ENCODE assay signal across 9 mouse cellular contexts in the genomic region with DNA sequence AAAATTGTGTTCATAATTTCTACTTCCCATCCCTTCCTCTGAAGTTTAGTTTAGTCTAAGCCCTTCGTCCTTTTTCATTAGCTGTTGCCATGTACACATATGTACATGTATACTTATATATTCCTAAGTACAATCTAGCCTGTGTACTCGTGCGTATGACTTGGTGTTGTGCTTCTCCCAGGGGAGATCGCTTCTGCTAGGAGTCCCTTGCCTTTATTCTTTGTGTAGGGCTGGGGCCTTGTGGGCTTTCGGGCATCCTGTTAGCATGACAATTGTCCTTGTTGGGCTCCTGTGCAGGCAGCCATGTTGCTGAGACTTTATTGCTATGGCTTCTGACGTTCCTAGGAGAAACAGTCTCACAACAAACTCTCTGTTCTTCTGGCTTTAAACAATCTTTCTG. TPM values are rescaled to one million over a fixed set of nuclear protein-coding genes. Genes with fewer than 3 reads are reported as not detected.
DNase-seq lines count a peak whose midpoint lies in the region; ATAC-seq lines count a peak whose summit lies in the region.
"Had no signal": no experiment of that assay in that cellular context is flagged by ENCODE, and none has a peak within 500 bp of the region (broad histone marks: within the 10 kb centered on the region; RNA-seq: fewer than 3 reads in every experiment).

No protein-coding gene starts in this region.

- DNase-seq in hindbrain, embryonic 10.5 days (ENCODE audit: low spot score), result peak; percentile 25
- DNase-seq in neural tube, embryonic 10.5 days (ENCODE audit: extremely low spot score, low spot score), result peak; percentile 16
- DNase-seq in adrenal gland, postnatal 36 days, result no peak
- DNase-seq in kidney, adult 8-10 months, result no peak

- peak overlapping the region; percentile 52 for H3K4me3 ChIP-seq in hindbrain, embryonic 10.5 days
- H3K4me3 ChIP-seq in hindbrain, embryonic 16.5 days (ENCODE audit: low read length), result no peak overlapping the region
- H3K4me3 ChIP-seq in neural tube, embryonic 15.5 days (replicated peaks), result no peak overlapping the region
- H3K4me3 ChIP-seq in embryonic facial prominence, embryonic 12.5 days, result no peak overlapping the region
- no peak overlapping the region for H3K4me3 ChIP-seq in neural tube, embryonic 13.5 days

- H3K36me3 ChIP-seq in hindbrain, embryonic 10.5 days, result no peaks in the 10 kb centered on the region
- H3K36me3 ChIP-seq in hindbrain, embryonic 16.5 days (ENCODE audit: control insufficient read depth, insufficient read depth, low read length), result no peaks in the 10 kb centered on the region
- no peaks in the 10 kb centered on the region for H3K36me3 ChIP-seq in neural tube, embryonic 15.5 days
- no peaks in the 10 kb centered on the region for H3K36me3 ChIP-seq in embryonic facial prominence, embryonic 12.5 days
- no peaks in the 10 kb centered on the region for H3K36me3 ChIP-seq in neural tube, embryonic 13.5 days

- no peak for ATAC-seq in hindbrain, embryonic 16.5 days
- ATAC-seq in neural tube, embryonic 15.5 days (ENCODE audit: low FRiP score), result no peak
- ATAC-seq in embryonic facial prominence, embryonic 12.5 days (ENCODE audit: insufficient number of reproducible peaks, insufficient read depth, low FRiP score, low TSS enrichment), result no peak
- ATAC-seq in neural tube, embryonic 13.5 days (ENCODE audit: low read depth), result no peak

- no peaks in the 10 kb centered on the region for H3K9me3 ChIP-seq in hindbrain, embryonic 10.5 days
- no peaks in the 10 kb centered on the region for H3K9me3 ChIP-seq in hindbrain, embryonic 16.5 days (ENCODE audit: control insufficient read depth, low read length)
- H3K9me3 ChIP-seq in neural tube, embryonic 15.5 days (replicated peaks), result no peaks in the 10 kb centered on the region
- no peaks in the 10 kb centered on the region for H3K9me3 ChIP-seq in embryonic facial prominence, embryonic 12.5 days
- no peaks in the 10 kb centered on the region for H3K9me3 ChIP-seq in neural tube, embryonic 13.5 days
- H3K9me3 ChIP-seq: megakaryocyte, embryonic 14.5 days had no signal

- 29% methylated on average over 6 of the region's 6 CpGs for WGBS in hindbrain, embryonic 10.5 days
- 11% methylated on average over 6 of the region's 6 CpGs for WGBS in hindbrain, embryonic 16.5 days
- WGBS in neural tube, embryonic 15.5 days, result 12% methylated on average over 6 of the region's 6 CpGs
- WGBS in embryonic facial prominence, embryonic 12.5 days, result 26% methylated on average over 6 of the region's 6 CpGs
- WGBS in neural tube, embryonic 13.5 days, result 9% methylated on average over 6 of the region's 6 CpGs

- no peaks in the 10 kb centered on the region for H3K27me3 ChIP-seq in hindbrain, embryonic 10.5 days (ENCODE audit: insufficient read depth, poor library complexity, severe bottlenecking)
- no peaks in the 10 kb centered on the region for H3K27me3 ChIP-seq in hindbrain, embryonic 16.5 days (replicated peaks; ENCODE audit: control insufficient read depth, insufficient read depth, low read length)
- H3K27me3 ChIP-seq in neural tube, embryonic 15.5 days (replicated peaks), result no peaks in the 10 kb centered on the region
- no peaks in the 10 kb centered on the region for H3K27me3 ChIP-seq in embryonic facial prominence, embryonic 12.5 days
- H3K27me3 ChIP-seq in neural tube, embryonic 13.5 days, result no peaks in the 10 kb centered on the region
- H3K27me3 ChIP-seq: megakaryocyte, embryonic 14.5 days had no signal

- H3K27ac ChIP-seq in hindbrain, embryonic 10.5 days, result peak overlapping the region; percentile 89
- H3K27ac ChIP-seq in hindbrain, embryonic 16.5 days (ENCODE audit: low read depth, low read length), result no peak overlapping the region
- no peak overlapping the region for H3K27ac ChIP-seq in neural tube, embryonic 15.5 days (replicated peaks)
- H3K27ac ChIP-seq in embryonic facial prominence, embryonic 12.5 days, result no peak overlapping the region
- 0 out of 2 replicates have a peak overlapping the region, but pooled peaks have one; percentile 24 for H3K27ac ChIP-seq in neural tube, embryonic 13.5 days (replicated peaks)

- H3K4me2 ChIP-seq in hindbrain, embryonic 16.5 days (ENCODE audit: low read length), result no peak overlapping the region; the same call in 1 of the 2 replicates
- H3K4me2 ChIP-seq in neural tube, embryonic 15.5 days, result no peak overlapping the region
- H3K4me2 ChIP-seq in embryonic facial prominence, embryonic 12.5 days (replicated peaks), result peak overlapping the region; percentile 51; the same call in 1 of the 2 replicates
- peak overlapping the region; percentile 53 for H3K4me2 ChIP-seq in neural tube, embryonic 13.5 days

- H3K9ac ChIP-seq in hindbrain, embryonic 16.5 days (ENCODE audit: low read depth, low read length), result no peak overlapping the region
- H3K9ac ChIP-seq in neural tube, embryonic 15.5 days (replicated peaks), result no peak overlapping the region
- no peak overlapping the region for H3K9ac ChIP-seq in embryonic facial prominence, embryonic 12.5 days
- H3K9ac ChIP-seq in neural tube, embryonic 13.5 days, result 0 out of 2 replicates have a peak overlapping the region, but pooled peaks have one; percentile 31

- H3K4me1 ChIP-seq in hindbrain, embryonic 10.5 days (replicated peaks), result peaks cover 29% of the 10 kb centered on the region
- H3K4me1 ChIP-seq in hindbrain, embryonic 16.5 days (ENCODE audit: control insufficient read depth, insufficient read depth, low read depth, low read length), result peaks cover 5% of the 10 kb centered on the region
- peaks cover 10% of the 10 kb centered on the region for H3K4me1 ChIP-seq in neural tube, embryonic 15.5 days
- peaks cover 9% of the 10 kb centered on the region; the same call in 1 of the 2 replicates for H3K4me1 ChIP-seq in embryonic facial prominence, embryonic 12.5 days
- 0 out of 2 replicates have a peak, but pooled peaks cover 14% of the 10 kb centered on the region for H3K4me1 ChIP-seq in neural tube, embryonic 13.5 days (replicated peaks)

RNA-seq across cellular contexts. Expression of a gene that starts 7.1 kb away (rescaled TPM):
- 10.7 and 13.0 TPM in 2 replicates for polyA plus RNA-seq in hindbrain, embryonic 10.5 days (2016; fragmentation: Nextera tagmentation; extraction: Ambion mirVana)
- 9.9 and 10.3 TPM in 2 replicates for polyA plus RNA-seq in hindbrain, embryonic 16.5 days (2015; fragmentation: Nextera tagmentation; extraction: Ambion mirVana)
- polyA plus RNA-seq in neural tube, embryonic 15.5 days (2015; fragmentation: Nextera tagmentation; extraction: Ambion mirVana), result 9.3 and 12.2 TPM in 2 replicates
- polyA plus RNA-seq in embryonic facial prominence, embryonic 12.5 days (2016; fragmentation: Nextera tagmentation; extraction: Ambion mirVana), result 17.9 and 18.9 TPM in 2 replicates
- 9.2 and 10.0 TPM in 2 replicates for polyA plus RNA-seq in neural tube, embryonic 13.5 days (2015; fragmentation: Nextera tagmentation; extraction: Ambion mirVana)
- total RNA-seq in adrenal gland, postnatal 36 days (2021), result 100 to 1,000 TPM; 160 to 185 TPM

RNA-seq across cellular contexts. Expression of a gene that starts 10.4 kb away (rescaled TPM):
- 419 and 433 TPM in 2 replicates for polyA plus RNA-seq in hindbrain, embryonic 10.5 days (2016; fragmentation: Nextera tagmentation; extraction: Ambion mirVana)
- 198 and 207 TPM in 2 replicates for polyA plus RNA-seq in hindbrain, embryonic 16.5 days (2015; fragmentation: Nextera tagmentation; extraction: Ambion mirVana)
- polyA plus RNA-seq in neural tube, embryonic 15.5 days (2015; fragmentation: Nextera tagmentation; extraction: Ambion mirVana), result 211 and 227 TPM in 2 replicates
- 348 and 358 TPM in 2 replicates for polyA plus RNA-seq in embryonic facial prominence, embryonic 12.5 days (2016; fragmentation: Nextera tagmentation; extraction: Ambion mirVana)
- polyA plus RNA-seq in neural tube, embryonic 13.5 days (2015; fragmentation: Nextera tagmentation; extraction: Ambion mirVana), result 257 and 271 TPM in 2 replicates
- 10 to 100 TPM; 84.2 to 85.8 TPM for total RNA-seq in adrenal gland, postnatal 36 days (2021)

RNA-seq across cellular contexts. Expression of a gene that starts 28.7 kb away (rescaled TPM):
- 6.9 and 7.7 TPM in 2 replicates for polyA plus RNA-seq in hindbrain, embryonic 10.5 days (2016; fragmentation: Nextera tagmentation; extraction: Ambion mirVana)
- polyA plus RNA-seq in hindbrain, embryonic 16.5 days (2015; fragmentation: Nextera tagmentation; extraction: Ambion mirVana), result 5.3 and 6.3 TPM in 2 replicates
- 6.0 and 6.1 TPM in 2 replicates for polyA plus RNA-seq in neural tube, embryonic 15.5 days (2015; fragmentation: Nextera tagmentation; extraction: Ambion mirVana)
- 9.2 and 10.1 TPM in 2 replicates for polyA plus RNA-seq in embryonic facial prominence, embryonic 12.5 days (2016; fragmentation: Nextera tagmentation; extraction: Ambion mirVana)
- 5.1 and 6.0 TPM in 2 replicates for polyA plus RNA-seq in neural tube, embryonic 13.5 days (2015; fragmentation: Nextera tagmentation; extraction: Ambion mirVana)
- 10 to 100 TPM; 26.8 to 33.4 TPM for total RNA-seq in adrenal gland, postnatal 36 days (2021)

Comparison
In these comparisons a context has a peak if more than half of its experiments do, and no peak if none do; other contexts are left out.
1. H3K27ac ChIP-seq: peak in hindbrain, embryonic 10.5 days (single experiment) and neural tube, embryonic 13.5 days (single experiment); none in hindbrain, embryonic 16.5 days (single experiment), neural tube, embryonic 15.5 days (single experiment) and embryonic facial prominence, embryonic 12.5 days (single experiment).
2. H3K4me2 ChIP-seq: peak in embryonic facial prominence, embryonic 12.5 days (single experiment) and neural tube, embryonic 13.5 days (single experiment); none in hindbrain, embryonic 16.5 days (single experiment) and neural tube, embryonic 15.5 days (single experiment).
3. DNase-seq: peak in hindbrain, embryonic 10.5 days (single experiment) and neural tube, embryonic 10.5 days (single experiment); none in adrenal gland, postnatal 36 days (0 of 2) and kidney, adult 8-10 months (0 of 2).